Mouse (Mus musculus): ENCODE results near the gene Dpp4. TPM values are rescaled to one million over a fixed set of nuclear protein-coding genes. Genes with fewer than 3 reads are reported as not detected.

The Dpp4 gene
- polyA plus RNA-seq, 1 experiment from 2014 or later: 3.8 TPM

GRCm38 (mm10) chr2:62339222-62339944 lies 72.6 kb downstream of the Dpp4 start:
- ChIA-PET CTCF (interaction anchor here (0.7 to 1.5 kb wide), 2 partner anchors 9 to 11 kb away, joined by 3 to 5 read pairs; no protein-coding TSS in a partner anchor), POLR2A (interaction anchor here (0.6 kb wide), 1 partner anchor 117 kb away, joined by 7 read pairs; no protein-coding TSS in a partner anchor)
- ATAC-seq: no peak
- in situ Hi-C loops (cut with MboI; ENCODE audit: low pct_unique_long_range_greater_than_20kb): loop anchor here (10.0 kb wide), 1 partner anchor 285 kb away; no protein-coding TSS in a partner anchor
- TF ChIP-seq CTCF (IDR thresholded peaks at IDR 0.05): no peak
- H3K27me3 ChIP-seq: no peaks in the 10 kb centered on the region
- no peak for DNase-seq (ENCODE audit: low read depth, low spot score)

- ATAC-seq (no peak), DNase-seq (ENCODE audit: low read depth, low spot score) (no peak)
- in situ Hi-C loops (cut with MboI; ENCODE audit: low pct_unique_long_range_greater_than_20kb): loop anchor here (10.0 kb wide), 1 partner anchor 288 kb away; no protein-coding TSS in a partner anchor
- ChIA-PET POLR2A (no interaction called here), CTCF (no interaction called here)
- no peaks in the 10 kb centered on the region for H3K27me3 ChIP-seq
- no peak for TF ChIP-seq CTCF (IDR thresholded peaks at IDR 0.05)
Observed at GRCm38 (mm10) chr2:62337086-62337485, 74.9 kb downstream of the Dpp4 start.

- POLR2A ChIA-PET: interaction anchor here (0.6 kb wide), 1 partner anchor 83 kb away, joined by 4 read pairs; no protein-coding TSS in a partner anchor
- DNase-seq (ENCODE audit: low read depth, low spot score) (no peak), ATAC-seq (no peak)
- TF ChIP-seq CTCF (IDR thresholded peaks at IDR 0.05): no peak
- CTCF ChIA-PET: no interaction called here
- no peaks in the 10 kb centered on the region for H3K27me3 ChIP-seq
- in situ Hi-C loops (cut with MboI; ENCODE audit: low pct_unique_long_range_greater_than_20kb): loop anchor here (10.0 kb wide), 1 partner anchor 290 kb away; no protein-coding TSS in a partner anchor
Observed at GRCm38 (mm10) chr2:62334397-62335243, 77.4 kb downstream of the Dpp4 start.

- POLR2A ChIA-PET: interaction anchor here (0.9 kb wide), 1 partner anchor 147 kb away, joined by 3 read pairs; no protein-coding TSS in a partner anchor
- ATAC-seq (no peak), DNase-seq (ENCODE audit: low read depth, low spot score) (no peak)
- in situ Hi-C loops (cut with MboI; ENCODE audit: low pct_unique_long_range_greater_than_20kb): loop anchor here (10.0 kb wide), 1 partner anchor 292 kb away; no protein-coding TSS in a partner anchor
- H3K27me3 ChIP-seq: no peaks in the 10 kb centered on the region
- CTCF ChIA-PET: no interaction called here
- no peak for TF ChIP-seq CTCF (IDR thresholded peaks at IDR 0.05)
Observed at GRCm38 (mm10) chr2:62332465-62332864, 79.6 kb downstream of the Dpp4 start.

- no peak for ATAC-seq
- no peaks in the 10 kb centered on the region for H3K27me3 ChIP-seq
- TF ChIP-seq CTCF (IDR thresholded peaks at IDR 0.05): no peak
- POLR2A ChIA-PET: no interaction called here
- in situ Hi-C loops (cut with MboI; ENCODE audit: low pct_unique_long_range_greater_than_20kb): loop anchor here (10.0 kb wide), 1 partner anchor 293 kb away; no protein-coding TSS in a partner anchor
- CTCF ChIA-PET: no interaction called here
- no peak for DNase-seq (ENCODE audit: low read depth, low spot score)
Observed at GRCm38 (mm10) chr2:62331913-62332312, 80.1 kb downstream of the Dpp4 start.

- DNase-seq (ENCODE audit: low read depth, low spot score): no peak
- peaks cover 5% of the 10 kb centered on the region for H3K27me3 ChIP-seq
- in situ Hi-C loops (cut with MboI; ENCODE audit: low pct_unique_long_range_greater_than_20kb): no loop called here
- no peak for TF ChIP-seq CTCF (IDR thresholded peaks at IDR 0.05)
- CTCF ChIA-PET: no interaction called here
- ATAC-seq: no peak
- POLR2A ChIA-PET: no interaction called here
Observed at GRCm38 (mm10) chr2:62325388-62325787, 86.6 kb downstream of the Dpp4 start.

- in situ Hi-C loops (cut with MboI; ENCODE audit: low pct_unique_long_range_greater_than_20kb): no loop called here
- POLR2A ChIA-PET: no interaction called here
- CTCF ChIA-PET: no interaction called here
- no peak for DNase-seq (ENCODE audit: low read depth, low spot score)
- no peak for ATAC-seq
- TF ChIP-seq CTCF (IDR thresholded peaks at IDR 0.05): no peak
- peaks cover 5% of the 10 kb centered on the region for H3K27me3 ChIP-seq
Observed at GRCm38 (mm10) chr2:62323078-62323637, 88.9 kb downstream of the Dpp4 start.

GRCm38 (mm10) chr2:62319489-62319888 lies 92.5 kb downstream of the Dpp4 start:
- TF ChIP-seq CTCF (IDR thresholded peaks at IDR 0.05): no peak
- ChIA-PET POLR2A (interaction anchor here (0.6 kb wide), 1 partner anchor 155 kb away, joined by 3 read pairs; no protein-coding TSS in a partner anchor), CTCF (no interaction called here)

GRCm38 (mm10) chr2:62316930-62317329 lies 95.1 kb downstream of the Dpp4 start:
- no peak for TF ChIP-seq CTCF (IDR thresholded peaks at IDR 0.05)
- CTCF ChIA-PET: no interaction called here
- POLR2A ChIA-PET: no interaction called here
- DNase-seq (ENCODE audit: low read depth, low spot score) (no peak), ATAC-seq (no peak)
- peaks cover 30% of the 10 kb centered on the region for H3K27me3 ChIP-seq
- in situ Hi-C loops (cut with MboI; ENCODE audit: low pct_unique_long_range_greater_than_20kb): no loop called here

More at GRCm38 (mm10) chr2:62319489-62319888, 92.5 kb downstream of the Dpp4 start:
- DNase-seq (ENCODE audit: low read depth, low spot score) (no peak), ATAC-seq (no peak)
- in situ Hi-C loops (cut with MboI; ENCODE audit: low pct_unique_long_range_greater_than_20kb): no loop called here
- peaks cover 15% of the 10 kb centered on the region for H3K27me3 ChIP-seq

- no peak for ATAC-seq
- in situ Hi-C loops (cut with MboI; ENCODE audit: low pct_unique_long_range_greater_than_20kb): no loop called here
- ChIA-PET CTCF (interaction anchor here (1.4 kb wide), 1 partner anchor 18 kb away, joined by 4 read pairs; no protein-coding TSS in a partner anchor), POLR2A (no interaction called here)
- peaks cover 46% of the 10 kb centered on the region for H3K27me3 ChIP-seq
- no peak for DNase-seq (ENCODE audit: low read depth, low spot score)
- TF ChIP-seq CTCF (IDR thresholded peaks at IDR 0.05): no peak
Observed at GRCm38 (mm10) chr2:62307477-62307876, 104.6 kb downstream of the Dpp4 start.

All from Patski (cell line).